Mouse (Mus musculus): ENCODE measurements around the gene Zc3h10.
A peak's percentile ranks its signal among the peaks of the same experiment; 100 is the strongest.
"Not testable (repeated sequence)": the region's sequence is repeated elsewhere in the genome, so short reads cannot be mapped to it uniquely, and the experiment has no call there.

Gene Zc3h10

DNA sequence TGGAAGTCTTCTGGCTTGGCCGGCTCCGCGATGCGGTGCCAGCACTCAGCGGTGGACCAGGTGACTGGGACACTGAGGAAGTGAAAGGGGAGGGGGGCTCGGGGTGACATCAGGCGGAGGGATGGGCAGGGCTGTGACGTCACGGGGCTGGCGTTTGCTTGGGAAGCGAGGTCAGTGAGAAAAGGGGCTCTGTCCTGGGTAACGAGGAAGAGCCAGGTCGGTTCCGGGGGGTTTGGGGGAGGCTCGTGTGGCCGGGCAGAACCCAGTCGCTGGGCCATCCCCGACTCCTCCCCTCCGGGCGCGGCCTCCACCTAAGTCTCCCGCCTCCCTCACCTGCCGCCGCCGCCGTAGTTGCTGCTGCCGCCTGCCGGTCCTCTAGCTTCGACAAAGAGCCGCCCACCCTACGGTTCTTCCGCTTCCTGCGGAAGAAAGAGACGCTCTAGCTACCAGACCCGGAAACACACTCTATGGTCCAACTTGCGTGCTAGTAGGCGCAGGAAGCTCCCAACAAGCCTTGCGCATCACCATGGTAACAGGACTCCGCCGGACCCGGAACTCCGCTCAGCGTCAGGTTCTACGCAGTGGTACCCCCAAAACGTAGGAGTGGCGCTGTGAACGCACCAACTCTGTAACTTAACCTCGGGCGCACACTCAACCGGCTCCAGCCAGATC, at the start of gene Zc3h10:
TSS of gene Zc3h10 (minus strand) at position 414 of the 672 bp plus-strand sequence.
- peak; percentile 86 for DNase-seq (ENCODE audit: low spot score)

GRCm38 (mm10) chr10:128592797-128593196, 45.2 kb upstream of the Zc3h10 start:
- DNase-seq (ENCODE audit: low spot score) = no peak

GRCm38 (mm10) chr10:128591436-128591835, 43.9 kb upstream of the Zc3h10 start:
- DNase-seq (ENCODE audit: low spot score) = no peak

DNA sequence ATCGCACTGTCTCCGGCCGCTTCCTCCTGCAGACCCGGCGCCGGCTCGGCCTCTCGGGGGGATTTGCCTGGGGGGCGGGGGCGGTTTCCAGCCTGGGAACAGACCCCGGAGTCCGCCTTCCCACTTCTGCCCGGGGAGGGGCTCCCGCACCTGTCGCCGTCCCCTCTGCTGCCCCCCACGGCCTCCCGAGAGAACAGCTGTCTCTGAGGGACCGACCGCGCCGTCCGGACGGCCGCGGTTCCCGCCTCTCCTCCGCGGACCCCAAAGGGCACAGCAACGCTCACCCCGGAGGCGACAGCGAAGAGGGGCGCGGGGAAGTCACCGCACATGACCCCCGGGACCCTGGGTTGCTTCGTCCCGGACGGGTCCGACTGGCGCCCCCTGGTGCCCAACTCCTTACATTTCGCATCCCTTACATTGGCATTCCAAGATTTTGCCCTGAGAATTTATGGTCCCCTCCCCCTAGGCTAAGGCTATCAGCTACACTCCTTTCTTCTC, 42.7 kb upstream of the Zc3h10 start:
- peak; percentile 25 for DNase-seq (ENCODE audit: low spot score)

DNA sequence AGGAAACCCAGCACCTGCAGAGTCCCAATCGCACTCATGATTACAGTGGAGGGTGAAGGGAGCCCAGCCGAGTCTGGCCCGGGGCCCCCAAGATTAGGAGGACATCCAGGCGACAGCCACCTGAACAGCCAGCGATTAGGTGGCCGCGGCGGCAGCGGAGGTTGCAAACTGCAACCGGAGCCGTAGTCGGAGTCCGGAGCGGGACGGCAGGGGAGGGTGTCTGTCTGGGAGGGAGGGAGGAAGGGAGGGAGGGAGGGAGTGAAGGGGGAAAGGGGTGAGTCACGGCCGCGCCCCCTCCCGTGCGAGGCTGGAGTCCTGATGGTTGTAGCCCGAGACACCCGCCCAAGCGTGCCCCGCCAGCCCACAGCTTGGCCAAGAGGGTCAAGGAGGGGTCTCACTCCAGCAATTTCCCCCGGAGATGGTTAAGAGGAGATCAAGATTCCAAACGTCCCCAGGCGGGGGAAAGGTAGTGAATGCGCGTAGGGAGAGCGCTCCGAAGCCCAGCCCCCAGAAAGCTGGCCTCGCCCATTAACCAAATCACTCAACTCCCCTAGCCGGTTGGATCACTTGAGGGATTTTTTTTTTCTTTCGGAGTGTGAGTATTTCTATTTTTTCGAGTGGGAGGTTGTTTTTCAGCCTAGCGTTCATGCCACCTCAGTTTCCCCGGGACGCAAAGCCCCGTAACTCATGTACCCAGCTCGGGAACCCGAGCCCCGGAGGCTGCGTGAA, 42.1 kb upstream of the Zc3h10 start, which contains the start of gene Erbb3:
TSS of gene Erbb3 (minus strand) at position 189 of the 729 bp plus-strand sequence.
- DNase-seq (ENCODE audit: low spot score) = peak; percentile 9

GRCm38 (mm10) chr10:128588775-128589463, 41.3 kb upstream of the Zc3h10 start:
- DNase-seq (ENCODE audit: low spot score) = no peak

- no peak for DNase-seq (ENCODE audit: low spot score)
Observed at GRCm38 (mm10) chr10:128588136-128588535, 40.6 kb upstream of the Zc3h10 start.

DNA sequence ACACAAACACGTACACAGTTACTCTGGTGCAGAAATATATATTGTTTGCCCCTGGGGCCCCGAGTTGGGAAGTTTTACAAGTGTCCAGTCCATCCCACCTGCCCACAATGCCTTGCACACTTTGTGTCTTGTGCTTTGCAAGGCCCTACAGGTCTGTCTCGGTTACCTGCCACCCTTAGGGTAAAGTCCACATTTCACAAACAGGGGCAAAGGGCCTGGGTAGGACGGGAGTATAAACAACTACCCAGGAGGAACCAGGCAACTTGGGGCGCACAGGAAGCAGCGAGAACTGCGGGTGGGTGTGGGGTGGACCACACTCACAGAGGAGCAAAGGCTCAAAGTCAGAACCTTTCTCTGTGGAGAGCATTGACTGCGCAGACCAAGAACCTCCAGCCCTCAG, 40.1 kb upstream of the Zc3h10 start:
- no peak for DNase-seq (ENCODE audit: low spot score)

DNA sequence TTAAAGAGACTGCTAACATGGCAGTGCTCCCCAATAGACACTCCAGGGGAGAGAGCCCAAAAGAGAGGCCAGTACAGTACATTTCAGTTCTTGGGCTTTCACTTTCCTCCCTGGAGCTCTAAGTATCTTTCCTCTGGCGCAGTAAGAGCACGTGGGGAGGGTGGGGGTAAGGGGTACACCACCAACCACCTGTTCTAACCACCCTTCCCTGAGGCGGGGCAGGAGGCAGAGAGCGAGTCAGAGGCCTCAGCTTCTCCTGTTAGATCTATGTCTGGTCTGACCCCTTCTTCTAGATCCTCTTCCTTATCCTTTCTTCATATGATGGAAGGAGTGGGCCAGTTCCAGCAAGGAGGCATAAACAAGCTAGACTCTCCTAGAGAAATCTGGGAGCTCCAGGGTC, 39.5 kb upstream of the Zc3h10 start:
- DNase-seq (ENCODE audit: low spot score) = no peak

DNA sequence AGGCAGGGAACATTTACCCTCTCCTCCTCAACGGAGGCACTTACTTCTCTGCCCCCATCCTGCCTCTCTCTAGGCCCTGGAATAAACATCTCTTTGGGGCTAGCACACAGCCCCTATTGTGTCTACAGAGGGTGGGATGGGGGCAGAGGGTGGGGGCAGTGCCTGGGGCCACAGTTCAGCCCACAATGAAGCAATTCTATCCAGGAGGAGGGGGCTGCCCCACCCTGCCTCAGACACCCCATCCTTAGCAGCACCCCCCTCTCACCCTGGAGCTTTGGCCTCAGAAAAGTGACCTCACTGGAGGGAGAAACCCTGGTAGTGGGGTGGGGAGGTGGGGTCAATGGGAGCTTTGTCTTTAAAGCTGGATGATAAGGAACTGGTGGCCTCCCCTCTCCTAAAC, 39.0 kb upstream of the Zc3h10 start:
- no peak for DNase-seq (ENCODE audit: low spot score)

DNA sequence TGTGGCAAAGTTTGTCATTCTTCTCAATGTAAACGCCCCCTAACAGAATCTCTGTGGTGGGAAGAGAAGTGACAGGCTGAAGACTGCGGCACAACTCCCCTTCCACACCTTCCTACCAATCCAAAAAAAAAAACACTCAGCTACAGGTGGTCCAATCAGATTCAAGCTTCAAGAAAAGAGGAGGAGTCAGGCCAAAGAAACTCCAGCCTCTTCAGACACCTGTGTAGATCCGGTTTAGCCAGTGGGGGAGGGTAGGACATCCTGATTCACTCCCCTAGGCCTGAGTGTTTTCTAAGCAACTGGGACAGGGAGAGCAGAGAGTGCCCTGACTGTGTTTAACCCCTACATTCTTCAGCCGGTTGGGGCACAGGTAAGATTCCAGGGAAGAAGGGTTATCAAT, 36.8 kb upstream of the Zc3h10 start:
- no peak for DNase-seq (ENCODE audit: low spot score)

DNA sequence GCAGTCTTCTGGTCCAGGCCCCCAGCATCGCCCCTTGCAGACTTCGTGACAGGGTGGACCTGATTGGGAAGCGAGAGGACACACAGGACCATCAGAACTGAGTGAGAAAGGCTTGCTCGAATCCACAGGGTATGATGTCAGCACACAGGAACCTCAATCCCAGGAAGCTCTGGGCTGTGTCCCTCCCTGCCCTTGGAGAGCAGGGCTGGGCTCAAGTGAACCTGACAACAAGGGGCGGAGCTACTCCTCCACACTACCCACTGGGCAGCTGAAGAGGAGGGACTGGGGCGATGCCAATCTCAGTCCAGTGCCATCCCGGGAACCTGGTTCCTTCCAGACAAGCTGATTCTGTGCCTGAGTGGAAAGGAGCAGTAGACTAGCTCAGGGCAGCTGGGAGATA, 36.1 kb upstream of the Zc3h10 start:
- DNase-seq (ENCODE audit: low spot score) = no peak

GRCm38 (mm10) chr10:128579731-128580130, 32.2 kb upstream of the Zc3h10 start:
- no peak for DNase-seq (ENCODE audit: low spot score)

DNA sequence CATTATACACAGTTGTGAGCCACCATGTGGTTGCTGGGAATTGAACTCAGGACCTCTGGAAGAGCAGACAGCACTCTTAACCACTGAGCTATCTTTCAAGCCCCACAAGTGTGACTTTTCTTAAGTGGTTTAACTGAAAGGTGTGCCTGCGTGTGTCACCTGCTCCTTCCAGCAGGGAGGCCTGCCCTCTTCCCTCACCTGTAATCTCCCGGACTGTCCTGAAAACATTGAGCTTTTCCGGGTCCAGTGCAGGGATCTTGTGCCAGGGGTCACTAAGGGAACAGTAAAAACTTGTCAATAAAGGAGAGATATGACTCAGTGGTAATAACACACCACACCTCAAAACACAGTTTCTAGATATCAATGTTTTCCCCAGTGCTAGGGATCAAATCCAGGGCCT, 31.7 kb upstream of the Zc3h10 start:
- DNase-seq (ENCODE audit: low spot score) = no peak

- DNase-seq (ENCODE audit: low spot score) = no peak
Observed at GRCm38 (mm10) chr10:128578330-128578729, 30.8 kb upstream of the Zc3h10 start.

DNA sequence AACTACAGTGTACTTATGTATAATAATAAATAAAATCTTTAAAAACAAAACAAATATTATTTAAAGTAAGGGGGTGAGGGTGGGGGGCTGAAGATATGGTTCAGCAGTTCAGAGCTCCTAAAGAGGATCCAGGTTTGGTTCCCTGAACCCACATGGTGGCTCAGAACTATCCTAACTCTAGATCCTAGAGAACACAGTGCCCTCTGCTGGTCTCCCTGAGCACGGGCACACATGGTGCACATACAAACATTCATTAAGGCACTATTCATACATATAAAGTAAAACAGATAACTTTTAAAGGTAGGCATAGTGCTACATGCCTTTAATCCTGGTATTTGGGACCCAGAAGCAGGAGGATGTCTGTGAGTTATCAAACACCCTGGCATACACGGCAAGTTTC, 27.5 kb upstream of the Zc3h10 start:
- DNase-seq (ENCODE audit: low spot score) = no peak

- peak; percentile 96 for DNase-seq (ENCODE audit: low spot score)
Observed at GRCm38 (mm10) chr10:128565788-128566531, 18.4 kb upstream of the Zc3h10 start, which contains the start of gene Pa2g4. Gene Pa2g4 (minus strand): TSS chr10:128565987.

GRCm38 (mm10) chr10:128565206-128565787, 17.7 kb upstream of the Zc3h10 start:
- DNase-seq (ENCODE audit: low spot score) = no peak

GRCm38 (mm10) chr10:128563544-128563943, 16.0 kb upstream of the Zc3h10 start:
- no peak for DNase-seq (ENCODE audit: low spot score)

- no peak for DNase-seq (ENCODE audit: low spot score)
Observed at GRCm38 (mm10) chr10:128556963-128557362, 9.4 kb upstream of the Zc3h10 start.

DNA sequence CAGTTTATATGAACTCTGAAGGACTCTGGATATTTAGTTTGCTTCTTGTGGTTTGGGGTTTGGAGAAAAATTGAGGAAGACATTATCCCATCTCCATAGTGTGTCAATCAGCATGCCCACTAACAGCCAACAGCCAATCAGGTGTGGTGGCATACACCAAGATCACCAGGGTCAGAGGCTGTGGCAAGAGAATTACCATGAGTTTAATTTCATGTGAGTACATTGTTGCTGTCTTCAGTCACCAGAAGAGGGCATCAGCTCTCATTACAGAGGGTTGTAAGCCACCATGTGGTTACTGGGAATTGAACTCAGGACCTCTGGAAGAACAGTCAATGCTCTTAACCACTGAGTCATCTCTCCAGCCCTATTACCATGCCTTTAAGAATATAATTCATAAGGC, 8.7 kb upstream of the Zc3h10 start:
- no peak for DNase-seq (ENCODE audit: low spot score)

- DNase-seq (ENCODE audit: low spot score) = not testable (repeated sequence)
Observed at GRCm38 (mm10) chr10:128555567-128555966, 8.0 kb upstream of the Zc3h10 start.

Data from spleen, adult 12 weeks (tissue).